Mouse (Mus musculus) lung, adult 2 months (tissue): ENCODE results near the gene Ankrd6.

Experiments used
- CTCF ChIP-seq: fragments of 200-500 bp; IDR thresholded peaks from 2 replicates; pipeline ENCODE4 v1.5.1; 2011; ENCODE audit warnings: mild to moderate bottlenecking, low read length, control low read depth; ENCODE audit not compliant: insufficient read depth
- POLR2A ChIP-seq: fragments of 200-500 bp; IDR thresholded peaks from 2 replicates; pipeline ENCODE4 v1.6.1; 2011; ENCODE audit warnings: low read depth, mild to moderate bottlenecking, control low read depth, low read length, borderline replicate concordance; ENCODE audit errors: extremely low read depth

- TF ChIP-seq POLR2A (no peak), CTCF (no peak)
Measured at GRCm38 (mm10) chr4:32864867-32865242, 85.8 kb downstream of the Ankrd6 start.
